Mouse (Mus musculus): ENCODE measurements around the gene Lhfpl5.
"Not testable (repeated sequence)": the region's sequence is repeated elsewhere in the genome, so short reads cannot be mapped to it uniquely, and the experiment has no call there.

DNA sequence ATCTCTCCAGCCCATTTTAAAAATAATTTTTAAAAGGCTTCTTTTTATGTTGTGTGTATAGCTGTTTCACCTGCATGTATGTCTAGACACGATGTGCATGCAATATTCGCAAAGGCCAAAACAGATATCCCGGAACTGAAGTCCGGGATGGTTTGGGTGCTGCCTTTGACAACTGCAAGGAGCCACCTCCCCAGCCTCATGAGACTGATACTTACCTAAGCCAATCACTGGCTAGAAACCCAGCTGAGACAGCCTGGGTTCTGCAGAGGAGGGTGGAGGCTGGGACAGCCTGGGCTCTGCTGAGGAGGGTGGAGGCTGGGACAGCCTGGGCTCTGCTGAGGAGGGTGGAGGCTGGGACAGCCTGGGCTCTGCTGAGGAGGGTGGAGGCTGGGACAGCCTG is 21.4 kb upstream of the Lhfpl5 start:
- TF ChIP-seq CTCF (IDR thresholded peaks at IDR 0.05; ENCODE audit: borderline replicate concordance, insufficient read depth, low read depth, low read length); POLR2A (IDR thresholded peaks at IDR 0.05; ENCODE audit: borderline replicate concordance, insufficient read depth, low read length): not testable (repeated sequence)
